Mouse (Mus musculus) liver, adult 2 months (tissue): ENCODE measurements at regions not wholly inside any gene's neighbourhood (a gene's known extent, or its start where the extent isn't known, plus 50 kb on each side); places are given as distances from the start of the nearest gene placed in this dataset.

Experiments used
- CTCF ChIP-seq: fragments of 200-500 bp; IDR thresholded peaks from 2 replicates; pipeline ENCODE4 v1.5.1; 2011; ENCODE audit warnings: low read depth, low read length, control low read depth
- POLR2A ChIP-seq: fragments of 200-500 bp; IDR thresholded peaks from 2 replicates; pipeline ENCODE4 v1.6.1; 2011; ENCODE audit warnings: low read length, control low read depth; ENCODE audit not compliant: insufficient read depth; ENCODE audit errors: extremely low read depth

DNA sequence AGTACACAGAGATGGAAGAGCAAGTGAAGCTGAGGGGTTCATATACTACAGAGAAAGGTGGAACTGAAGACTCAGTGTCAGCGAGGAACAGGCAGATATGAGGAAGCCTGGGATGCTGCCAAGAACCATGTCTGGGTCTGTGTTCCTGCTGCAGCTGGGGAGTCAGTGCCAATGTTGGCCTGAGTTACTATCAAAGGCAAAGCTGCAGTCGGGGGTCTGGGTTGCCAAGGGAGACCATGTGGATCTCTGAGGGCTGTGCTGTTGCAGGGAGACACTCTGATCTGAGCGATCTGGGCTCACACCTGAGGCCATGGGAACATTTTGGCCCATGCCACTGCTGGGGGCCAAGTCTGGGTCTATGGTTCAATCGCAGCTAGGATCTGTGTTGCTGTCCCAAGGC lies 612.5 kb upstream of the Nrsn1 start:
- TF ChIP-seq POLR2A = no peak
- TF ChIP-seq CTCF = no peak
